Mouse (Mus musculus): ENCODE results near the gene Prkcb. TPM values are rescaled to one million over a fixed set of nuclear protein-coding genes. Genes with fewer than 3 reads are reported as not detected.
A peak's percentile ranks its signal among the peaks of the same experiment; 100 is the strongest.

Gene Prkcb
- polyA plus RNA-seq, 1 experiment = 767 TPM

DNA sequence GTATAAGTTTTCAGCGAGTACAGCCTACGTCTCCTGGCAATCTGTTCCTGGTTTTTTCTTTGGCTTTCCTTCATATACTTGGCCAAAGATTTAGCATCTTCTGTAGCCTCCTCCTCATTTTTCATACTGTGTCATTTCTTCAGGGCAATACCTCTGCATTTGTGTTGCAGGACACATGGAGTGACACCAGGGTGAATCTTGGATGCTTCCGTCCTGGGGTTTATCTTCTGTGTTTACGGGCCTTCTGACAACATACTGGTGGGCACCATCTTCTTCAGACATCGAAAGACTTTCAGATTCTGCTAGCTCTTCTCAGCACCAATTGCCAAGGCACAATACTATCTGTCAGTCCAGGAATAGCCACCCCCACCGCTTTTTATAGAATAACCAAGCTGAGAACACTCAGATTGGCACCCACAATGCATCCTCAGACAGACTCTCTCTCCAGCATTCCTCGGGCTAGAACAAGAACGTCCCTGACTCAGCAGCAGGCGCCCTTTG is 39.2 kb upstream of the Prkcb start:
- no peak for TF ChIP-seq CTCF (IDR thresholded peaks at IDR 0.05; ENCODE audit: extremely low read depth, insufficient read depth, low read length)
- TF ChIP-seq POLR2A (IDR thresholded peaks at IDR 0.05; ENCODE audit: extremely low read depth, insufficient read depth, low read length) = no peak
- peaks cover 1% of the 10 kb centered on the region for H3K4me1 ChIP-seq (ENCODE audit: control insufficient read depth, insufficient read depth, low read length)
- no peak overlapping the region for H3K4me3 ChIP-seq (ENCODE audit: insufficient read depth, low read length)
- no peak overlapping the region for H3K27ac ChIP-seq (ENCODE audit: insufficient read depth, low read length)

DNA sequence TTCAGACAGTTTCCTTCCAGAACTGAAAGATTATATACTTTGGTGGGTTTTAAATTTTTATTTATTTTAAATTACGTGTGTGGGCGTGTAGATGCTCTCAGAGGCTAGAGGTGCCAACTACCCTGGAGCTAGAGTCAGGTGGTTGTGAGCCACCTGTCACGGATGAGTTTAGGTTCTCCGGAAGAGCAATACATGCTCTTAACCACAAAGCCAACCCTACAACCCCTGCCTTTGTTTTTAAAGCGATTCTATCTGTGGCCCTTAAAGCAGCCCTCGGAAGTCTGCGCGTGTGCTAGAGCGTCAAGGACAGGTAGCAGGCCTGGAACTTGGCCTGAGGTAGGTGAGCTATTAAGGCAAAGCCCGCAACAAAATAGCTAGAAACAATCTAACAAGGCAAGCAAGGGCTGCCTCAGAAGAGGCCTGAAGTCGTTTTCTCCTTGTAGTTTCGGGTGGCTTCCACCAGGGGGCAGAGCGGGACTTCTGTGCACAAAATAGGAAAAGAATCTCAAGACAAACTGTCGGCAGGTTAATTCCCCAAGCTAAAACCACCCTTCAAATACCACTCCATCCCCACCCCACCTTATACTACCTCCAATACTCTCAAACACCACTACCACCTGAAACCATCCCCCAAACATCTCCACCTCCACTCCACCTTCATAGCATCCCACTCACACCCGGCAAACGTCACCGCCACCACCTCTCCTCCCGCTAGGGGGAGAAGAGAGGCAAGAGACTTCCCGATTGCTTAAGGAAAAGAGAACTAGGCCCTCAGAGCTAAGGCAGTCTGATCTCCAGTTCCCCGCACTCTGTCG is 37.1 kb upstream of the Prkcb start:
- TF ChIP-seq POLR2A (IDR thresholded peaks at IDR 0.05; ENCODE audit: extremely low read depth, insufficient read depth, low read length) = no peak
- TF ChIP-seq CTCF (IDR thresholded peaks at IDR 0.05; ENCODE audit: extremely low read depth, insufficient read depth, low read length) = peak; percentile 72
- H3K4me1 ChIP-seq (ENCODE audit: control insufficient read depth, insufficient read depth, low read length) = peaks cover 1% of the 10 kb centered on the region
- no peak overlapping the region for H3K27ac ChIP-seq (ENCODE audit: insufficient read depth, low read length)
- H3K4me3 ChIP-seq (ENCODE audit: insufficient read depth, low read length) = no peak overlapping the region

DNA sequence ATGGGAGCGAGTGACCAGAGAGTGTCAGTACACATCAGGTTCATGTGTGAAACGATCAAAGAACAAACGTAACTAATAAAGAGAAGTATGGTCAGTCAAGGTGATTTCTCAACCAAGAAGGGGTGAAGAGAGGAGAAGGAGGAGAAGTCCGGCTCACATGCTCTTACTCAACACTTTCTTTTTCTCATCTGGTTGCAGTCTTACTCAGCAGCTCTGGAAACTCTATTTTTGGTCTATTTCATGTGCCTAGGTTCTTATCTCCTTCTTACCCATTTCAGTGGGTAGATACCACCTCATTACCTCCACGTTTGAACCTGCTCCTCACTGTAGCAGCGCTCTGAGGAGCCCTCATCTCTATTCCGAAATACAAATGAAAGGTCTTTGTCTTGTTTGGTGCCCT is 31.8 kb upstream of the Prkcb start:
- H3K27ac ChIP-seq (ENCODE audit: insufficient read depth, low read length) = no peak overlapping the region
- no peak overlapping the region for H3K4me3 ChIP-seq (ENCODE audit: insufficient read depth, low read length)
- H3K4me1 ChIP-seq (ENCODE audit: control insufficient read depth, insufficient read depth, low read length) = no peaks in the 10 kb centered on the region
- TF ChIP-seq POLR2A (IDR thresholded peaks at IDR 0.05; ENCODE audit: extremely low read depth, insufficient read depth, low read length) = no peak
- no peak for TF ChIP-seq CTCF (IDR thresholded peaks at IDR 0.05; ENCODE audit: extremely low read depth, insufficient read depth, low read length)

- H3K4me3 ChIP-seq (ENCODE audit: insufficient read depth, low read length) = no peak overlapping the region
- H3K27ac ChIP-seq (ENCODE audit: insufficient read depth, low read length) = no peak overlapping the region
- H3K4me1 ChIP-seq (ENCODE audit: control insufficient read depth, insufficient read depth, low read length) = no peaks in the 10 kb centered on the region
- TF ChIP-seq CTCF (IDR thresholded peaks at IDR 0.05; ENCODE audit: extremely low read depth, insufficient read depth, low read length) (no peak), POLR2A (IDR thresholded peaks at IDR 0.05; ENCODE audit: extremely low read depth, insufficient read depth, low read length) (no peak)
These were observed 30.0 kb upstream of the Prkcb start for GRCm38 (mm10) chr7:122258521-122258920.

GRCm38 (mm10) chr7:122260055-122260602 is 28.4 kb upstream of the Prkcb start:
- Histone ChIP-seq H3K4me1 (ENCODE audit: control insufficient read depth, insufficient read depth, low read length) (no peaks in the 10 kb centered on the region), H3K4me3 (ENCODE audit: insufficient read depth, low read length) (no peak overlapping the region), H3K27ac (ENCODE audit: insufficient read depth, low read length) (no peak overlapping the region)
- TF ChIP-seq CTCF (IDR thresholded peaks at IDR 0.05; ENCODE audit: extremely low read depth, insufficient read depth, low read length) (no peak), POLR2A (IDR thresholded peaks at IDR 0.05; ENCODE audit: extremely low read depth, insufficient read depth, low read length) (no peak)

DNA sequence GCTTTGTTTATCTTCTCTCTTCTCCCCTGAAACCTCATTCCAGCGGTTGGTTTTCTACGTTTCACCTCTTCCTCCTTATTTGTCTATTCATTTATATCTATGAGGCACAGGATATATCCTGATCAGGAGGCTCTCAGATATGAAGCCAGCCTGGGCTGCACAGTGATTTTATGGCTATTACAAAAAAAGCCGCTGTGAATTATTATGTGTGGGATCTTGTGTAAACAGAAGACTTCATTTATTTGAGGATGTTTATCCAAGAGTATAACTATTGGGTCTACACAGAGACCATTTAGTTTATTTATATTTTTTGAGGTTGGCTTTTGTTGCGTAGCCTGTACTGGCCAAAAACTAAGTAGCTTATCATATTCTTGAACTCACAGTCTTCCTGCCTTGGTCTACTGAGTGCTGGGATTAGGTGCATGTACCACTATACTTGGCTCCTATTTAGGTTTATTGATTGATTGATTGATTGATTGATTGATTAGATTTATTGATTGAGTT is 19.5 kb upstream of the Prkcb start:
- Histone ChIP-seq H3K4me1 (ENCODE audit: control insufficient read depth, insufficient read depth, low read length) (no peaks in the 10 kb centered on the region), H3K4me3 (ENCODE audit: insufficient read depth, low read length) (no peak overlapping the region), H3K27ac (ENCODE audit: insufficient read depth, low read length) (no peak overlapping the region)
- TF ChIP-seq POLR2A (IDR thresholded peaks at IDR 0.05; ENCODE audit: extremely low read depth, insufficient read depth, low read length) (no peak), CTCF (IDR thresholded peaks at IDR 0.05; ENCODE audit: extremely low read depth, insufficient read depth, low read length) (no peak)

GRCm38 (mm10) chr7:122272334-122272733 is 16.2 kb upstream of the Prkcb start:
- TF ChIP-seq POLR2A (IDR thresholded peaks at IDR 0.05; ENCODE audit: extremely low read depth, insufficient read depth, low read length) = no peak
- no peak for TF ChIP-seq CTCF (IDR thresholded peaks at IDR 0.05; ENCODE audit: extremely low read depth, insufficient read depth, low read length)
- no peak overlapping the region for H3K27ac ChIP-seq (ENCODE audit: insufficient read depth, low read length)
- no peaks in the 10 kb centered on the region for H3K4me1 ChIP-seq (ENCODE audit: control insufficient read depth, insufficient read depth, low read length)
- no peak overlapping the region for H3K4me3 ChIP-seq (ENCODE audit: insufficient read depth, low read length)

DNA sequence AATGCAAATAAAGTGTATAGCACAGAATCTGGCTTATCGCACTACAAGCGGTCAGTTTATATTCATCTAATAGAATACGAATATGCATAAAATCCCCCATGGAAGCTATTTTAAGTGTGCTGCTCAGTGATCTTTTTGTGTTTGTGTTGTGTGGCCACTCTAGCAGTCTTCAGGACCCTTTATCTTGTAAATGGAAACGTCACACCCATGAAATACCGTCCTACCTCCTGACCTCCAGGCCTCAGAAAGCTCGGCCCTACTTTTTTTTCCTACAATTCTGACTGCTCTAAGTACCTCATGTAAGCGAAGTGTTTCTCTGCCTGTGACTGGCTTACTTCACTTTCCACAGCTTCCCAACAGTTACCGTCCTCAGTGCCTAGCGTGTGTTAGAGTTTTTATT is 9.0 kb upstream of the Prkcb start:
- Histone ChIP-seq H3K27ac (ENCODE audit: insufficient read depth, low read length) (no peak overlapping the region), H3K4me1 (ENCODE audit: control insufficient read depth, insufficient read depth, low read length) (peaks cover 3% of the 10 kb centered on the region), H3K4me3 (ENCODE audit: insufficient read depth, low read length) (no peak overlapping the region)
- TF ChIP-seq CTCF (IDR thresholded peaks at IDR 0.05; ENCODE audit: extremely low read depth, insufficient read depth, low read length) (no peak), POLR2A (IDR thresholded peaks at IDR 0.05; ENCODE audit: extremely low read depth, insufficient read depth, low read length) (no peak)

DNA sequence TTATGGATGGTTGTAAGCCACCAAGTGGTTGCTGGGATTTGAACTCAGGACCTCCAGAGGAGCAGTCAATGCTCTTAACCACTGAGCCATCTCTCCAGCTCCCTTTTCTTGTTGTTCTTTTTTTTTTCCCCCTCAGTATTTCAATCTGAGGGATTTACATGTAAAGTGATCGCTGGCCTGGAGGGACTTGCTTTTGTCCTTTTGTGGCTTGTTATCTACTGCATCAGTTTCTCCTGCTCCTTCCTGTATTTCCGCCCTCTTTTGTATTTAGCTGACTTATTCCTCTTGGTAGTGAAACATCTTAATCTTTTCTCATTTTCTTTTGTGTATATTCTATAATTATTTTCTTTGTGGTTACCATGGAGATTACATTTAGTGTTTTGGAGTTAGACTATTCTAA is 8.2 kb upstream of the Prkcb start:
- no peak overlapping the region for H3K27ac ChIP-seq (ENCODE audit: insufficient read depth, low read length)
- no peak overlapping the region for H3K4me3 ChIP-seq (ENCODE audit: insufficient read depth, low read length)
- TF ChIP-seq POLR2A (IDR thresholded peaks at IDR 0.05; ENCODE audit: extremely low read depth, insufficient read depth, low read length) = no peak
- no peak for TF ChIP-seq CTCF (IDR thresholded peaks at IDR 0.05; ENCODE audit: extremely low read depth, insufficient read depth, low read length)
- H3K4me1 ChIP-seq (ENCODE audit: control insufficient read depth, insufficient read depth, low read length) = peaks cover 3% of the 10 kb centered on the region

GRCm38 (mm10) chr7:122282584-122282983 is 6.0 kb upstream of the Prkcb start:
- no peak for TF ChIP-seq CTCF (IDR thresholded peaks at IDR 0.05; ENCODE audit: extremely low read depth, insufficient read depth, low read length)
- TF ChIP-seq POLR2A (IDR thresholded peaks at IDR 0.05; ENCODE audit: extremely low read depth, insufficient read depth, low read length) = no peak
- peaks cover 3% of the 10 kb centered on the region for H3K4me1 ChIP-seq (ENCODE audit: control insufficient read depth, insufficient read depth, low read length)
- no peak overlapping the region for H3K4me3 ChIP-seq (ENCODE audit: insufficient read depth, low read length)

More at GRCm38 (mm10) chr7:122282584-122282983, 6.0 kb upstream of the Prkcb start:
- no peak overlapping the region for H3K27ac ChIP-seq (ENCODE audit: insufficient read depth, low read length)

Data from cortical plate, adult 2 months (tissue).